Mouse (Mus musculus): Measurements from ENCODE around the gene Pknox1. TPM values are rescaled to one million over a fixed set of nuclear protein-coding genes. Genes with fewer than 3 reads are reported as not detected.

Gene Pknox1
- total and polyA plus RNA-seq, 2 experiments from 2014 or later, result 8.7 to 74.0 TPM

DNA sequence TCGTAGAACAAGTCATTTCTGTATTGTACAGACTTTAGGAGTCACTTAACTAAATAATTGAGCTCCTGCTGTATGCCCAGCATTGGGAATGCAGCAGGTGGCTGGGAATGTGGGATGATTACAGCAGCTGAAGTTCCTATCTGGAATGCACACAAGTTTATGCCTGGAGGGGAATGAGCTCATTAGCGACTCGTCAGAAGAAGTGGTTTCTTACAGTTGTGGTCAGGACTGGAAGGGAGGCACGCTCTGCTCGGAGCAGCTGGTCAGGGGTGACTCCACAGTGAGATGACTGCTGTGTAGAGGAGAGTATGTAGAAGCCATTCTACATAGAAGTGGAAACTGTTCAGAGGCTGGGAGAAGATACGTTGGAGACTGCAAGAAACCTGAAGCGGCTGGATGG lies 10.1 kb downstream of the Pknox1 start:
- ATAC-seq (ENCODE audit: insufficient read depth, low read depth), result no peak
- TF ChIP-seq EP300 (IDR thresholded peaks at IDR 0.05; ENCODE audit: low read depth), result no peak
- no peak for TF ChIP-seq CTCF (IDR thresholded peaks at IDR 0.05; ENCODE audit: low read depth)

DNA sequence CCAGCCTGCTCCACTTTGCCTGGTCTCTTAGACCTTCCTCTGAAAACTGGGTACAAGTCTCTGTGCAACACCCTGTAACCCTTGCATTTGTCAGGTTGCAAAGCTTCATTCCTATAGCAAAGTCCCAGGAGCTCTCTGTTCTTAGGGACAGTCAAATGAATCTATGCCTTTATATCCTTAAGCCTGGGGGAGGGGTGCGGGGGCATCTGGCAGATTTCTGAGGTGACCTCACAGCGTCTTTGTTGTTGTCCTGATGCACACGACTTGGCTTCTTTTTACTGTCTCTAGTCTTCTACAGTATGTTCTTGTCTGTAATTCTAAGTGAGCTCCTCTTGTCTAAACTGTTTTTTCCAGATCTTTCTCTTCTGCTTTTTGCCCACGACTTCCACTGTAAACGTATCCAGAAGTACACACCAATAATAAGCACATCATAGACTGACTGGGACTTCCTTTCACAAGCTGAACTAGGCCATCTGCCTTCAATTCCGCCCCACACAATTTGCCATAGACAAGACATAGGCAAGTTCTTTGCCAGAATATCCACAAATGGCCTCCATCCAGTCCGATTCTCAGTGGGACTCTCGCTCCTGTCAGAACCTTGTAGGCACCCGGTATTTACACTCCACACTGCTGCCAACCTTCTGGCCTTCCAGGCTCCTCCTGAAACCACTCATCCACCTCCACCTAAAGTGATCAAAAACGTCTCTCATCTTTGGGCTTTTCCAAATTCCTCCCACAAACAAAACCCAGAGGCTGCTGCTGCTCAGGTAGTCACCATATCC lies 12.1 kb downstream of the Pknox1 start:
- TF ChIP-seq EP300 (IDR thresholded peaks at IDR 0.05; ENCODE audit: low read depth) (no peak), CTCF (IDR thresholded peaks at IDR 0.05; ENCODE audit: low read depth) (no peak)
- ATAC-seq (ENCODE audit: insufficient read depth, low read depth) (no peak), DNase-seq (ENCODE audit: low spot score) (no peak)
- no peak overlapping the region for H3K9ac ChIP-seq (replicated peaks; ENCODE audit: low read depth, low read length)
- no peaks in the 10 kb centered on the region for H3K27me3 ChIP-seq (ENCODE audit: control insufficient read depth, insufficient read depth, low read length)
- WGBS, result 80% methylated on average over 10 of the region's 10 CpGs
- no peaks in the 10 kb centered on the region for H3K4me1 ChIP-seq (ENCODE audit: control insufficient read depth, insufficient read depth)
- H3K36me3 ChIP-seq (replicated peaks; ENCODE audit: control insufficient read depth, insufficient read depth, low read length), result no peaks in the 10 kb centered on the region
- no peak overlapping the region for H3K4me2 ChIP-seq (ENCODE audit: low read depth, low read length)
- no peak overlapping the region for H3K27ac ChIP-seq (ENCODE audit: low read depth)
- H3K9me3 ChIP-seq (replicated peaks; ENCODE audit: control insufficient read depth, low read length), result no peaks in the 10 kb centered on the region
- no peak overlapping the region for H3K4me3 ChIP-seq (ENCODE audit: low read depth, low read length)

More for the DNA sequence above, 10.1 kb downstream of the Pknox1 start:
- Histone ChIP-seq H3K9me3 (replicated peaks; ENCODE audit: control insufficient read depth, low read length) (no peaks in the 10 kb centered on the region), H3K4me3 (ENCODE audit: low read depth, low read length) (no peak overlapping the region), H3K27ac (ENCODE audit: low read depth) (no peak overlapping the region), H3K27me3 (ENCODE audit: control insufficient read depth, insufficient read depth, low read length) (no peaks in the 10 kb centered on the region), H3K36me3 (replicated peaks; ENCODE audit: control insufficient read depth, insufficient read depth, low read length) (no peaks in the 10 kb centered on the region), H3K4me1 (ENCODE audit: control insufficient read depth, insufficient read depth) (peaks cover 7% of the 10 kb centered on the region; the same call in 1 of the 2 replicates), H3K4me2 (ENCODE audit: low read depth, low read length) (no peak overlapping the region), H3K9ac (replicated peaks; ENCODE audit: low read depth, low read length) (no peak overlapping the region)
- DNase-seq (ENCODE audit: low spot score), result no peak
- WGBS, result 55% methylated on average over 7 of the region's 7 CpGs

DNA sequence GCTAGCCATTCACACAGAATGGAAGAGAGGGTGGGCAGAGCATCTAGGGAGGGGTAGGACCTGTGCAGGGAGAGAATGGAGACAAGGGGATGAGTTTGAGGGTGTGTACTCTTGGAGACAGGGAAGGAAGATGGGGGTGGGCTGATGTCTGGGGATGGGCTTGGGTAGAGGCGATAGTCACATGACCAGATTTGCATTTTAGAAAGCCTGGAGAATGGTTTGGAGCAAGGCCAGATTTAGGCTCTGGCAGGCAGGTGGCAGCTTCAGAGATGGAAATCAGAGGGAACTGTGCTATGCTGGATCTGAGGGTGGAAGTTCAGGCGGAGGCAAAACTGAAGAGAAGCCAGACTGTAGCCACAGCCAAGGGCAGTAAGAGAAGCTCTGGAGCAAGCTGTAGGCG lies 15.8 kb downstream of the Pknox1 start:
- Histone ChIP-seq H3K4me3 (ENCODE audit: low read depth, low read length) (no peak overlapping the region), H3K27ac (ENCODE audit: low read depth) (no peak overlapping the region), H3K9ac (replicated peaks; ENCODE audit: low read depth, low read length) (no peak overlapping the region), H3K27me3 (ENCODE audit: control insufficient read depth, insufficient read depth, low read length) (no peaks in the 10 kb centered on the region), H3K36me3 (replicated peaks; ENCODE audit: control insufficient read depth, insufficient read depth, low read length) (0 out of 2 replicates have a peak, but pooled peaks cover 4% of the 10 kb centered on the region), H3K9me3 (replicated peaks; ENCODE audit: control insufficient read depth, low read length) (no peaks in the 10 kb centered on the region), H3K4me1 (ENCODE audit: control insufficient read depth, insufficient read depth) (no peaks in the 10 kb centered on the region), H3K4me2 (ENCODE audit: low read depth, low read length) (no peak overlapping the region)
- TF ChIP-seq EP300 (IDR thresholded peaks at IDR 0.05; ENCODE audit: low read depth) (no peak), CTCF (IDR thresholded peaks at IDR 0.05; ENCODE audit: low read depth) (no peak)
- DNase-seq (ENCODE audit: low spot score), result no peak
- ATAC-seq (ENCODE audit: insufficient read depth, low read depth), result no peak
- 63% methylated on average over 3 of the region's 3 CpGs for WGBS

DNA sequence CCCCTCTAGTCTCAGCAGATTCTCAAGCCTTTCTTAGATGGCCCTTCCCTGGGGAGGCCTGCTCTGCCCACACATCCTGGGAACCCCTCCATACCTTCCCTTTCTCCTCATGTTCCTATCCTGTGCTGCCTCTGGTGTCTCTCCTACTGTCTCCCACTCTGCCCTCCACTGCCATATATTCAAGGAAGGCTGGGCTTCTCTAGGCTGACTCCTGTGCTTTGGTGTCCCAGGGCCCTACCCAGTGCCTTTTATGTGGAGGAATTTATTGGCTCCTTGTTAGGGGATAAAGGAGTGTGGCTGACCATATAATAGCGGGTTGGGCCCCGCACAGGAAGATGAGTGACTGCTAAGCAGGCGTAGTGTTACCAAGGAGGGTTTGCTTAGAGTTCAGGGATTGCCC lies 18.7 kb downstream of the Pknox1 start:
- ATAC-seq (ENCODE audit: insufficient read depth, low read depth) (no peak), DNase-seq (ENCODE audit: low spot score) (no peak)
- H3K27ac ChIP-seq (ENCODE audit: low read depth), result no peak overlapping the region
- H3K4me3 ChIP-seq (ENCODE audit: low read depth, low read length), result no peak overlapping the region
- no peaks in the 10 kb centered on the region for H3K9me3 ChIP-seq (replicated peaks; ENCODE audit: control insufficient read depth, low read length)
- 0 out of 2 replicates have a peak, but pooled peaks cover 4% of the 10 kb centered on the region for H3K36me3 ChIP-seq (replicated peaks; ENCODE audit: control insufficient read depth, insufficient read depth, low read length)
- WGBS, result 74% methylated on average over 3 of the region's 3 CpGs
- TF ChIP-seq CTCF (IDR thresholded peaks at IDR 0.05; ENCODE audit: low read depth) (no peak), EP300 (IDR thresholded peaks at IDR 0.05; ENCODE audit: low read depth) (no peak)
- H3K27me3 ChIP-seq (ENCODE audit: control insufficient read depth, insufficient read depth, low read length), result no peaks in the 10 kb centered on the region
- H3K4me2 ChIP-seq (ENCODE audit: low read depth, low read length), result no peak overlapping the region
- H3K4me1 ChIP-seq (ENCODE audit: control insufficient read depth, insufficient read depth), result no peaks in the 10 kb centered on the region
- no peak overlapping the region for H3K9ac ChIP-seq (replicated peaks; ENCODE audit: low read depth, low read length)

DNA sequence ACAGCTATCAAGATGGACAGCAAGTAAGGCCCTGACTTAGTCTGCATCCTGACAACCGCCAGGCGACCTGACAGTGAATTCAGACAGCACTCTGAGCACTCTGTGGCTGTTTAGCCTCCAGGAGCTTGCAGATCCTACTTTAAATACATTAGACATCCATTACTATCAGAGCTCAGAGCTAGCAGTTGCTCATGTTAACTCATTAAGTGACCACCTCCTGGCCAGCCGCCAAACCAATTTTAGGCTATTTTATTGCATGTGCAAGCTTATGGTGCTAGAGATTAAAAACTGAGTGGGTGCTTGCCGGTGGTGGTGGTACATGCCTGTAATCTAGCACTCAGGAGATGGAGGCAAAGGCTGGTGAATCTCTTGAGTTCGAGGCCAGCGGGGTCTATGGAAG lies 19.2 kb downstream of the Pknox1 start:
- Histone ChIP-seq H3K36me3 (replicated peaks; ENCODE audit: control insufficient read depth, insufficient read depth, low read length) (peaks cover 4% of the 10 kb centered on the region; the same call in 1 of the 2 replicates), H3K27me3 (ENCODE audit: control insufficient read depth, insufficient read depth, low read length) (no peaks in the 10 kb centered on the region), H3K9me3 (replicated peaks; ENCODE audit: control insufficient read depth, low read length) (no peaks in the 10 kb centered on the region), H3K4me3 (ENCODE audit: low read depth, low read length) (no peak overlapping the region), H3K9ac (replicated peaks; ENCODE audit: low read depth, low read length) (no peak overlapping the region), H3K27ac (ENCODE audit: low read depth) (no peak overlapping the region), H3K4me2 (ENCODE audit: low read depth, low read length) (no peak overlapping the region), H3K4me1 (ENCODE audit: control insufficient read depth, insufficient read depth) (no peaks in the 10 kb centered on the region)
- ATAC-seq (ENCODE audit: insufficient read depth, low read depth), result no peak
- TF ChIP-seq CTCF (IDR thresholded peaks at IDR 0.05; ENCODE audit: low read depth) (no peak), EP300 (IDR thresholded peaks at IDR 0.05; ENCODE audit: low read depth) (no peak)
- no peak for DNase-seq (ENCODE audit: low spot score)
- WGBS, result 79% methylated on average over 6 of the region's 6 CpGs

DNA sequence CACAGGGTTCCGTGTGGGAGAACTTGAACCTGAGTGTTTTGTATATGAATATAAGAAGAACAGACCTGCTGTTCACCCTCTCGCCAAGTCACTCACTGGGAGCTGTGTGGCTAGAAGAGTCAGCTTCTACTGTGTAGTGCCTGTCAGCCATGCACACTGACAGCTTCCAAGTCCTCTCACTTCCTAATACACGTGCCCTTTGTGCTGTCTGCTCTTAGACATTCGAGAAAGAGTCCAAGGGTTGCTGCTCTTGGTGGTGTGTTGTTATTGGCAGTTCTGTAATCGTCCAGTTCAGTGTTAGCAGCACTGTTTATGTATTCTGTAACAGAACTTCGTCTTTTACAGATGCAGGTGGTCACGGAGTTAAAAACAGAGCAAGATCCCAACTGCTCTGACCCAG lies 23.6 kb downstream of the Pknox1 start:
- Histone ChIP-seq H3K4me3 (ENCODE audit: low read depth, low read length) (no peak overlapping the region), H3K27ac (ENCODE audit: low read depth) (no peak overlapping the region), H3K36me3 (replicated peaks; ENCODE audit: control insufficient read depth, insufficient read depth, low read length) (peaks cover 20% of the 10 kb centered on the region), H3K9me3 (replicated peaks; ENCODE audit: control insufficient read depth, low read length) (no peaks in the 10 kb centered on the region), H3K4me1 (ENCODE audit: control insufficient read depth, insufficient read depth) (no peaks in the 10 kb centered on the region), H3K27me3 (ENCODE audit: control insufficient read depth, insufficient read depth, low read length) (no peaks in the 10 kb centered on the region), H3K9ac (replicated peaks; ENCODE audit: low read depth, low read length) (no peak overlapping the region), H3K4me2 (ENCODE audit: low read depth, low read length) (no peak overlapping the region)
- WGBS, result 62% methylated on average over 7 of the region's 7 CpGs
- DNase-seq (ENCODE audit: low spot score), result no peak
- TF ChIP-seq EP300 (IDR thresholded peaks at IDR 0.05; ENCODE audit: low read depth), result no peak
- no peak for TF ChIP-seq CTCF (IDR thresholded peaks at IDR 0.05; ENCODE audit: low read depth)
- no peak for ATAC-seq (ENCODE audit: insufficient read depth, low read depth)

All from heart, postnatal 0 days (tissue).